Mouse (Mus musculus): ENCODE results near the gene Megf11.

DNA sequence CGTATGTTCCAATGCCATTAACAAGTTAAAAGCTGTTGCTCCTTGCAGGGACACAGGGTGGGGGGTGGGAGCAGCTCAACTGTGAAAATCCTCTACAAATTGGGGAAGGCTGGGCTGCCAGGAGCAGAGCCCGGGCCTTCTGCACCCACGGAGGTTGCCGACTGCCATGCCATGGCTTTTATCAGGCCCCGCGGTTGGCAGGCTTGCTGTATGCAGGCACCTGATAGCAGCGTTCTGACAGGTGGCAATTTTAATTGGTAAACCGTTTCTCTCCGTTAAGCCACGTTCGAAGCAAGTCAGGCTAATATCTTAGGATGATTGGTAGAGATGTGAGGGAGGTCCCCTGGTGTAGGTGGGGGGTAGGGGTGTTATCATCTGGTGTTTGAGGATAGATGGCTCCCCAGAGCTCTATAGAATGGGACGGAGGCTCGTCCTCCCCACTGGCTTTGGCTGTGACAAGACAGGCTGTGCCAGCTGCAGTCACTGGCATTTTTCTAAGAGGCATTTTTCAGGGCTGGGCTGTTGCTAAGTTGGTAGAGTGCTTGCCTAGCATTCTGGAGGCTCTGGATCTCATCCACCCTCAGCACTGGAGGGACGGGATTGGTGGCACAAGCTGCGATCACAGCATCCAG is 148.2 kb downstream of the Megf11 start:
- TF ChIP-seq BHLHE40 (IDR thresholded peaks at IDR 0.05; ENCODE audit: borderline replicate concordance, low read depth, low read length) (peak; percentile 64), CTCF (IDR thresholded peaks at IDR 0.05 in 2 of 3, conservative IDR thresholded peaks at IDR 0.05 in 1 of 3; ENCODE audit: control insufficient read depth in 1 of 3, insufficient read depth in 1 of 3, low read depth in 2 of 3, low read length in 3 of 3, poor library complexity in 1 of 3, severe bottlenecking in 1 of 3) (no peak), MAZ (IDR thresholded peaks at IDR 0.05; ENCODE audit: low read depth, low read length) (peak; percentile 72; the same call in 1 of the 2 replicates), GATA1 (IDR thresholded peaks at IDR 0.05; ENCODE audit: low read depth, low read length) (peak; percentile 95), EP300 (IDR thresholded peaks at IDR 0.05; ENCODE audit: low read depth in 1 of 2, low read length in 2 of 2) (peak; percentile 97 to 99), TBP (IDR thresholded peaks at IDR 0.05; ENCODE audit: low read depth, low read length) (0 out of 2 replicates have a peak, but pooled peaks have one; percentile 65)
